Mouse (Mus musculus): Measurements from ENCODE around the gene Fam71f2.

Gene Fam71f2

GRCm38 (mm10) chr6:29278513-29279267 lies 703 bp upstream of the Fam71f2 start:
- DNase-seq (ENCODE audit: low read depth): peak; percentile 84

- DNase-seq (ENCODE audit: low read depth): no peak
Measured at GRCm38 (mm10) chr6:29280671-29281070, 1.3 kb downstream of the Fam71f2 start.

- no peak for DNase-seq (ENCODE audit: low read depth)
Measured at GRCm38 (mm10) chr6:29286870-29287269, 7.5 kb downstream of the Fam71f2 start.

GRCm38 (mm10) chr6:29287481-29287880 lies 8.1 kb downstream of the Fam71f2 start:
- DNase-seq (ENCODE audit: low read depth): no peak

- DNase-seq (ENCODE audit: low read depth): no peak
Measured at GRCm38 (mm10) chr6:29287944-29288343, 8.6 kb downstream of the Fam71f2 start.

- no peak for DNase-seq (ENCODE audit: low read depth)
Measured at GRCm38 (mm10) chr6:29288651-29289050, 9.3 kb downstream of the Fam71f2 start.

GRCm38 (mm10) chr6:29299112-29299511 lies 19.7 kb downstream of the Fam71f2 start:
- DNase-seq (ENCODE audit: low read depth): no peak

- DNase-seq (ENCODE audit: low read depth): no peak
Measured at GRCm38 (mm10) chr6:29303251-29303650, 23.9 kb downstream of the Fam71f2 start.

DNA sequence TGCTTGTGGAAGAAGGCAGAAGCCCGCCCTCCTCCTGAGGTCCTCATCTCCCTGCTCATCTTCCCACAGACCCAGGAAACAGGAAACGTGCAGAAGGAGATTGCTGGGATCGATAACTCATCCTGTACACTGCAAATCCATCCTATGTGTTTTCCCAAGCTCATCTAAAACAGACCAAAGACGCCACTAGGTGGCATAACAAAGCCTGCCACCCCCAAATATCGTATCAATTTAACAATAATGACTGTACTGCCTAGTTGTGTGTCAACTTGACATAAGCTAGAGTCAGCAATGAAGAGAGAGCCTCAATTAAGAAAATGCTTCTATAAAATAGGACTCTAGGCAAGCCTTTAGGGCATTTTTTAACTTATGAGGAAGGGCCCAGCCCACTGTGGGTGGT lies 24.3 kb downstream of the Fam71f2 start:
- no peak for DNase-seq (ENCODE audit: low read depth)

DNA sequence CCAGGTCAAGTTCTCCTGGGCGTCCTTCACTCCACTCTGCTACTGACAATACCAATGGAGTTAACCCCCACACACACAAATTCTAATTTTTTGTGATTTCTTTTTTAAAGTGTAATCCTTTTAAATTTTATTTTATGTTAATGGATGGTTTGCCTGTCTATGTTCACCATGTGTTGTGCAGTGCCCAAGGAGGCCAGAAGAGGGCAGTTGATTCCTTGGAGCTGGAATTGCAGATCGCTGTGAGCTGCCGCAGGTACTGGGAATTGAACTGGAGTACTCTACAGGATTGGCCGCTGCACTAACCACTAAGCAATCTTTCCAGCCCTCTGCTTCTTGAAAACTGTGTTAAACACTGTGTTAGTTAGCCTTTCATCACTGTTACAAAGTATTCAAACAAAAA lies 26.1 kb downstream of the Fam71f2 start:
- no peak for DNase-seq (ENCODE audit: low read depth)

- DNase-seq (ENCODE audit: low read depth): no peak
Measured at GRCm38 (mm10) chr6:29308846-29309605, 29.6 kb downstream of the Fam71f2 start.

DNA sequence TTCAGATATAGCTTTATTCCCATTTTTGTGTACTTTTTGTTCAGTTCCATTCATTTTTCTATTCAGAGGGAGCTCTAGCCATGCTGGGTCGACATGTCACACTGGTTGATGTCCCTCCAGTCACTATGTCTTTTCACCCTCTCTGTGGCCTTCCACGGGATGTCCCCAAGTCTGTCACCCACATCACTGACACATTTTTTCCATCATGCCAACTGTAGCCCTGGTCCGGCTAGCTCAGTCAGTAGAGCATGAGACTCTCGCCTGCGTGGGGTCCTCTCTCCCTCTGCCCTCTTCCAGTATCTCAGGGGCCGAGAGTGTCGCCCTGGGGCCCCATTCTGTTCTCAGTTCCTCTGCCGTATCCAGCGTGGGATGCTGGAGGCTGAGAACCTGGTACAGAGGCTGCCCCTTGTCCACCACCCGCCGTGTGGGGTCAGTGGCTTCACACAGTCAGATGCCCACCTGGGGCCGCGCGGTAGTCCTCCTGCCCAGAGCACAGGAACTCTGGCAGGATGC lies 34.4 kb downstream of the Fam71f2 start:
- DNase-seq (ENCODE audit: low read depth): no peak

- no peak for DNase-seq (ENCODE audit: low read depth)
Measured at GRCm38 (mm10) chr6:29317286-29317685, 37.9 kb downstream of the Fam71f2 start.

- DNase-seq (ENCODE audit: low read depth): no peak
Measured at GRCm38 (mm10) chr6:29317941-29318340, 38.5 kb downstream of the Fam71f2 start.

DNA sequence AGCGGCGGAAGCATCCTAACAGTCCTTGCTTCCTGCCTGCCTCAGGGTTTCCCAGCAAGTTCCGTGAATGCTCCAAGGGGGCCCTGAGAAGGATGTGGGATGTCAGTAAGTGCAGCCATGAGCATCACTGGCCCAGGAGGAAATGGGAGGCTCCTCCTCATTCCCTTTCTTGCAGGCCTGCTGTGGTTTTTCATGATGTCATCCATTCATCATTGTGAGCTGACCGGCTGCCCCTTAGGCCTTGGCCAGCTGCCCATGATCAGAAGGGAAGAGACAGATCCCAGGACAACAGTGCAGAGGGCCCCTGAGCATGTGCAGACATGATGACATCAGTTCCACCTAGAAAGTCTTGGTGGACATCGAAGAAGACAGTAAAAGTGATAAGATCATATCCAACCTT lies 39.5 kb downstream of the Fam71f2 start, which contains the start of gene Fam71f1:
Gene Fam71f1, plus strand, starts transcription at position 262 of the 400 bp plus-strand sequence.
- no peak for DNase-seq (ENCODE audit: low read depth)

DNA sequence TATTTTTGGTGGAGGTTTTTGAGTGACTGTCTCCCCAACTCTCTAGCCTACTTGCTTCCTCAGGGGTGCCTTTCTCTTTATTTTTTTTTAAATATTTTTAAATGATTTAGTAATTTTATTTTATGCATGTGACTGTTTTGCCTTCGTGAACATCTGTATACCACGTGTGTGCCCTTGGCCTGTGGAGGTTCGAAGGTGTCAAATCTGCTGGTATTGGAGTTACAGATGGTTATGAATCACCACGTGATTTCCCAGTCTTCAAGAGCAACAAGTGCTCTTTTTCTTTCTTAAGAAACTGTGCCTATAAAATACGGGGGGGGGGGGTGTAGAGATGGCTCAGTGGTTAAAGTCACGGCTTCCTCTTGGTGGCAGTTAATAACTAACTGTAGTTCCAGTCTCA lies 42.2 kb downstream of the Fam71f2 start:
- DNase-seq (ENCODE audit: low read depth): no peak

- DNase-seq (ENCODE audit: low read depth): no peak
Measured at GRCm38 (mm10) chr6:29322147-29322546, 42.8 kb downstream of the Fam71f2 start.

- DNase-seq (ENCODE audit: low read depth): no peak
Measured at GRCm38 (mm10) chr6:29322735-29323134, 43.3 kb downstream of the Fam71f2 start.

DNA sequence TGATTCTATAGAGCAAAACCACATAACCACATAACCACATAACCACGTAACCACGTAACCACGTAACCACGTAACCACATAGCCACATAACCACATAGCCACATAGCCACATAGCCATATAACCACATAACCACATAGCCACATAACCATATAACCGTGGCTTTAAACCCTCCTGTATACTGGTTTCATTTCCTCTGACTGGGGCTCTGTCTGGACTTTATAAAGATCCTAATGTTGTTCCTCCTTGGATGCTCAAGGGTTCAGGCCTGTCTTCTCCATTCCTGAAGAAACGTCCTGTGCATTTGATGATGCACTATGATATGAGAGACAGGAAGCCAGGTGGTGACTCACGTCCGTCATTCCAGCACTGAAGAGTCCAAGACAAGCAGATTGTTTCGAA lies 47.6 kb downstream of the Fam71f2 start:
- no peak for DNase-seq (ENCODE audit: low read depth)

DNA sequence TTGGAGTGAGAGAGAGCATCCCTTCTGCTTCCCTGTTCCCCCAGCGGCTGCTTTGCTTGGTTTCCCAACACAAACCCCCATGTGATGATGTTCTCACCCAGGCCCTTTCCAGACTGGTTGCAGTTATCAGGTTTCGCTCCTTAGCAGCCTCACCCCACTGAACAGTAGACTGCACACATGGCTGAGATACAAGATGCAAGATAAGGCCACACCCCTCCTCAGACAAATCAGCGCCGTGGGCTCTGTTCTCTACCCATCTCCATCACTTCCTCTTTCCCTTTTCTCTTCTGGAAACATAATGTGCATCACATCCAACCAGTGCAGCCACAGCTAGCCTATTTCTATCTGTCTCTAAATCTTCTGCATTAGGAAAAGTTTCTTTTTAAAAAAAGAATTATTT lies 50.1 kb downstream of the Fam71f2 start:
- DNase-seq (ENCODE audit: low read depth): no peak

Measured in induced T-regulatory cell, adult 2 months (primary cell).